Mouse (Mus musculus) thymus, adult 2 months (tissue): ENCODE data around the gene Bbs5.

Source experiments
- CTCF ChIP-seq: fragments of 200-500 bp; IDR thresholded peaks from 2 replicates; pipeline ENCODE4 v1.5.1; 2012; ENCODE audit warnings: mild to moderate bottlenecking, control low read depth, low read length, moderate library complexity, borderline replicate concordance; ENCODE audit not compliant: control insufficient read depth, poor library complexity, insufficient read depth; ENCODE audit errors: extremely low read depth
- POLR2A ChIP-seq: fragments of 200-500 bp; IDR thresholded peaks from 2 replicates; pipeline ENCODE4 v1.6.1; 2012; ENCODE audit warnings: mild to moderate bottlenecking, low read length, control low read depth, moderate library complexity; ENCODE audit not compliant: control insufficient read depth, poor library complexity, insufficient read depth; ENCODE audit errors: extremely low read depth

DNA sequence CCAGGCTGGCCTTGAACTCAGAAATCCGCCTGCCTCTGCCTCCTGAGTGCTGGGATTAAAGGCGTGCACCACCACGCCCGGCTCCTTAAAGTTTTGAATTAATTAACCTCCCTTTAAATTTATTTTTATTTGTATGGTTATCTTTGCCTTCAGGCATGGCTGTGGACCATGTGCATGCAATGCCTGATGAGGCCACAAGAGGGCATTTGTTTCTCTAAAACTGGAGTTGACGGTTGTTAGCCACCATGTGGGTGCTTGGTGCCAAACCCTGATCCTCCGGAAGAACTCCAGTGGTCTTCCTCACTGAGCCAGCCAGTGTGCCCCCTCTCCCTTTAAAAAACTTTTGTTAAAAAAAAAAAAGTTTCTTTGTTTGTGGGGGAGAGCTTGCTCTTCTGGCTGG, 11.2 kb upstream of the Bbs5 start:
- TF ChIP-seq POLR2A (no peak), CTCF (peak; percentile 53; the same call in 1 of the 2 replicates)
